Mouse (Mus musculus) lung, adult 2 months (tissue): ENCODE results near the gene Slc25a17.

Experiments used
- CTCF ChIP-seq: fragments of 200-500 bp; IDR thresholded peaks from 2 replicates; pipeline ENCODE4 v1.5.1; 2011; ENCODE audit warnings: mild to moderate bottlenecking, low read length, control low read depth; ENCODE audit not compliant: insufficient read depth
- POLR2A ChIP-seq: fragments of 200-500 bp; IDR thresholded peaks from 2 replicates; pipeline ENCODE4 v1.6.1; 2011; ENCODE audit warnings: low read depth, mild to moderate bottlenecking, control low read depth, low read length, borderline replicate concordance; ENCODE audit errors: extremely low read depth

- no peak for TF ChIP-seq CTCF
- no peak for TF ChIP-seq POLR2A
Measured at GRCm38 (mm10) chr15:81399297-81399637, 38.7 kb upstream of the Slc25a17 start.
